Mouse (Mus musculus) stomach, embryonic 14.5 days (tissue): ENCODE measurements around the gene Dis3. TPM values are rescaled to one million over a fixed set of nuclear protein-coding genes. Genes with fewer than 3 reads are reported as not detected.
A peak's percentile ranks its signal among the peaks of the same experiment; 100 is the strongest.

Source experiments
- ATAC-seq: fragments of 200-750 bp; cut with Nextera tagmentation; 2 replicates; pipeline ENCODE4 v1.8.0; 2017; ENCODE audit warnings: low read depth, moderate TSS enrichment; ENCODE audit not compliant: insufficient number of reproducible peaks, insufficient read depth, low FRiP score
- H3K27ac ChIP-seq: fragments of 300-500 bp; sonication (generic); 2 replicates; pipeline ENCODE4 v1.5.1; 2014; ENCODE audit warnings: mild to moderate bottlenecking, low read length, moderate library complexity, mixed read lengths
- H3K27me3 ChIP-seq: fragments of 300-500 bp; sonication (generic); 2 replicates; pipeline ENCODE4 v1.6.1; 2014; ENCODE audit warnings: low read length, control low read depth, mixed read lengths; ENCODE audit not compliant: control insufficient read depth, insufficient read depth
- H3K36me3 ChIP-seq: fragments of 300-500 bp; sonication (generic); 2 replicates; pipeline ENCODE4 v1.6.1; 2014; ENCODE audit warnings: mild to moderate bottlenecking, control low read depth, low read length, moderate library complexity, mixed read lengths; ENCODE audit not compliant: control insufficient read depth, insufficient read depth
- H3K4me1 ChIP-seq: fragments of 300-500 bp; sonication (generic); 2 replicates; pipeline ENCODE4 v1.6.1; 2014; ENCODE audit warnings: low read length, control low read depth, mixed read lengths; ENCODE audit not compliant: control insufficient read depth, insufficient read depth
- H3K4me2 ChIP-seq: fragments of 300-500 bp; sonication (generic); replicated peaks from 2 replicates; pipeline ENCODE4 v1.6.1; 2014; ENCODE audit warnings: low read depth, low read length, control low read depth
- H3K4me3 ChIP-seq: fragments of 300-500 bp; sonication (generic); 2 replicates; pipeline ENCODE4 v1.5.1; 2014; ENCODE audit warnings: low read depth, low read length, control low read depth
- H3K9ac ChIP-seq: fragments of 300-500 bp; sonication (generic); replicated peaks from 2 replicates; pipeline ENCODE4 v1.6.1; 2014; ENCODE audit warnings: low read depth, mild to moderate bottlenecking, control low read depth, low read length, moderate library complexity, mixed read lengths
- H3K9me3 ChIP-seq: fragments of 300-500 bp; sonication (generic); 2 replicates; pipeline ENCODE4 v1.6.1; 2016; ENCODE audit warnings: low read depth, low read length, control low read depth; ENCODE audit not compliant: control insufficient read depth
- WGBS: fragments of 180-500 bp; shearing (Covaris S2); extraction: QIAGEN DNeasy Blood & Tissue Kit; methylation state at CpG from one replicate; pipeline ENCODE4 v1.1.7; 2014; 5-methylcytosine and 5-hydroxymethylcytosine counted together
- polyA plus RNA-seq: library from polyadenylated mRNA; unstranded; fragments of >200 nt; fragmentation: Nextera tagmentation; extraction: Ambion mirVana; gene quantifications from 2 replicates; pipeline ENCODE4 v1.2.1, GENCODE M21; 2014

Gene Dis3
- 40.3 and 41.5 TPM in 2 replicates for polyA plus RNA-seq

- H3K4me3 ChIP-seq = peak within 1 kb of the TSS; percentile 99
- H3K4me2 ChIP-seq = peak within 1 kb of the TSS; percentile 74
- H3K4me1 ChIP-seq = 0 out of 2 replicates have a peak, but pooled peaks cover 8% of the 10 kb centered on the region
- peak; percentile 100 for ATAC-seq
- H3K9me3 ChIP-seq = no peaks in the 10 kb centered on the region
- WGBS = under 1% methylated on average over 73 of the region's 73 CpGs
- peak within 1 kb of the TSS; percentile 92 for H3K9ac ChIP-seq
- no peaks in the 10 kb centered on the region for H3K27me3 ChIP-seq
- H3K27ac ChIP-seq = peak within 1 kb of the TSS; percentile 80
- peaks cover 38% of the 10 kb centered on the region for H3K36me3 ChIP-seq
These were observed at the start of gene Dis3, which contains the start of gene Pibf1 for GRCm38 (mm10) chr14:99099267-99099966. Gene Dis3, minus strand, starts transcription at chr14:99099770. Gene Pibf1, plus strand, starts transcription at chr14:99099424.

DNA sequence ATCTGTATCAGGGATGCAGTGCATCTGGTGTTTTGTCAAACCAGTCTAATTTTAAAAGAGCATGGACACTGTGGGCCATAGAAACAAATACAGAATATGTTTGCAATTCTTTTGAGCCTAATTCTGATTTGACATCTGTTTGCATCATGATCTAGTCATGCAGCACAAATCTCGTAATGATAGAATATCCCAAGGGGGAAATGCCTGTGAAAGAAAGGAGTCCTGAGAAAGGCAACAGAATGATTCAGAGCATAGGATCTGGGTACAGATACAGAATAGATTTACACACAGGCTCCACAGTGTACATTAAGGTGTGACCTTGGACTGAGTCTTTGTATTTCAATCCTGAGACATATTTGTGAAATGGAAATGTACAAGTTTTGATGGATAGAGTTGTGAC, 47.3 kb upstream of the Dis3 start:
- H3K9me3 ChIP-seq = no peaks in the 10 kb centered on the region
- WGBS = 68% methylated on average over 1 of the region's 1 CpGs
- H3K27ac ChIP-seq = no peak overlapping the region
- no peak for ATAC-seq
- H3K4me3 ChIP-seq = no peak overlapping the region
- no peaks in the 10 kb centered on the region for H3K36me3 ChIP-seq
- no peak overlapping the region for H3K9ac ChIP-seq
- H3K27me3 ChIP-seq = no peaks in the 10 kb centered on the region
- no peak overlapping the region for H3K4me2 ChIP-seq
- no peaks in the 10 kb centered on the region for H3K4me1 ChIP-seq

- ATAC-seq = peak; percentile 76; the same call in 1 of the 2 replicates
- H3K4me1 ChIP-seq = no peaks in the 10 kb centered on the region
- WGBS = 21% methylated on average over 15 of the region's 15 CpGs
- H3K9me3 ChIP-seq = no peaks in the 10 kb centered on the region
- no peak overlapping the region for H3K4me3 ChIP-seq
- peaks cover 2% of the 10 kb centered on the region for H3K36me3 ChIP-seq
- H3K4me2 ChIP-seq = no peak overlapping the region
- no peak overlapping the region for H3K9ac ChIP-seq
- no peaks in the 10 kb centered on the region for H3K27me3 ChIP-seq
- no peak overlapping the region for H3K27ac ChIP-seq
These were observed 42.4 kb upstream of the Dis3 start for GRCm38 (mm10) chr14:99141786-99142633.

GRCm38 (mm10) chr14:99140036-99140435, 40.5 kb upstream of the Dis3 start:
- ATAC-seq = no peak

DNA sequence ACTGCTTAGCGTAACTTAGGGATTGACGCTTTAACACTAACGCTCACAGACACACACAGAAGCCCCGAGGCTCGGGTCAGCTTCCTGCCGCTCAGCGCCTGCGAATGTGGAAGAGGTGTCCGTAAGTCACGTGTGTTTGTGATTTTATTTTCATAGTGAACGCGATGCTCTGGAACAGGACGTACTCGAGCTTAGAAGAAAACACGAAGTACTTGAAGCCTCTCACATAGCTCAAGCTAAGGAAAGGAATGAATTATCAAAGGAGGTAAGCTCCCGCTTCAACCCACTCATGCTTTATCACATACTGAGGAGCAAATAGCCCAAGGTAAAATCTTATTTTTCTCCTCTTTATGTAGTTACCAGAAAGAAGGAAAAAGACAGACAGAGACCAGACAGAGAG, 36.7 kb upstream of the Dis3 start:
- H3K9me3 ChIP-seq = no peaks in the 10 kb centered on the region
- peaks cover 16% of the 10 kb centered on the region for H3K36me3 ChIP-seq
- H3K27me3 ChIP-seq = no peaks in the 10 kb centered on the region
- H3K4me1 ChIP-seq = no peaks in the 10 kb centered on the region
- H3K4me2 ChIP-seq = no peak overlapping the region
- WGBS = 96% methylated on average over 16 of the region's 16 CpGs
- no peak overlapping the region for H3K27ac ChIP-seq
- no peak overlapping the region for H3K9ac ChIP-seq
- ATAC-seq = no peak
- no peak overlapping the region for H3K4me3 ChIP-seq

More at GRCm38 (mm10) chr14:99140036-99140435, 40.5 kb upstream of the Dis3 start:
- Histone ChIP-seq H3K27me3 (no peaks in the 10 kb centered on the region), H3K4me1 (no peaks in the 10 kb centered on the region), H3K9ac (no peak overlapping the region), H3K36me3 (peaks cover 11% of the 10 kb centered on the region), H3K9me3 (no peaks in the 10 kb centered on the region), H3K27ac (no peak overlapping the region), H3K4me2 (no peak overlapping the region), H3K4me3 (no peak overlapping the region)
- 94% methylated on average over 2 of the region's 2 CpGs for WGBS

DNA sequence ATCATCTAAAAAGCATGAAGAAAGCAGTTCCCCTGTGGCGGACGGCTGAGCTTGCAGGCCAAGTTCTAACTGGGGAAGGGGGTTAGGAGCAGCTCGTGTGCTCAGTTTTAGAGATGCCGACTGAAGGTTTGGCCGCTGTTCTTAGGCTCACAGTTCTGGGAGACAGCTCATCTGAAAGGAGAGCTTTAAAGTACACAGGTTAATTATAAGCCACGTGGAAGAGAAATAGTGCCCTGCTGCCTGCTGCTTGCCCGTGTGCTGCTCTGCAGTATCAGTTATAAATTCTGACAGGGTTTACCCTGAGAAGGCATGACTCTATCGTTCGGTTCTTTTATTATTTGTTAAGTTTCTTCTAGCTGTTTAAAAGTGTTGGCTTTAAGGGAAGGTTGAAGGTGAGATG, 36.2 kb upstream of the Dis3 start:
- Histone ChIP-seq H3K9me3 (no peaks in the 10 kb centered on the region), H3K9ac (no peak overlapping the region), H3K4me3 (no peak overlapping the region), H3K36me3 (peaks cover 16% of the 10 kb centered on the region), H3K27ac (no peak overlapping the region), H3K4me2 (no peak overlapping the region), H3K4me1 (no peaks in the 10 kb centered on the region), H3K27me3 (no peaks in the 10 kb centered on the region)
- no peak for ATAC-seq
- 84% methylated on average over 9 of the region's 9 CpGs for WGBS

- no peaks in the 10 kb centered on the region for H3K27me3 ChIP-seq
- no peaks in the 10 kb centered on the region for H3K4me1 ChIP-seq
- no peak overlapping the region for H3K4me3 ChIP-seq
- H3K4me2 ChIP-seq = no peak overlapping the region
- no peaks in the 10 kb centered on the region for H3K9me3 ChIP-seq
- no peak overlapping the region for H3K27ac ChIP-seq
- H3K9ac ChIP-seq = no peak overlapping the region
- WGBS = 96% methylated on average over 2 of the region's 2 CpGs
- peaks cover 16% of the 10 kb centered on the region for H3K36me3 ChIP-seq
- ATAC-seq = no peak
These were observed 34.5 kb upstream of the Dis3 start for GRCm38 (mm10) chr14:99134048-99134447.

GRCm38 (mm10) chr14:99129050-99129449, 29.5 kb upstream of the Dis3 start:
- Histone ChIP-seq H3K4me1 (no peaks in the 10 kb centered on the region), H3K9ac (no peak overlapping the region), H3K4me3 (no peak overlapping the region), H3K27ac (no peak overlapping the region), H3K9me3 (no peaks in the 10 kb centered on the region), H3K36me3 (peaks cover 5% of the 10 kb centered on the region; the same call in 1 of the 2 replicates), H3K27me3 (no peaks in the 10 kb centered on the region), H3K4me2 (no peak overlapping the region)
- WGBS = 83% methylated on average over 2 of the region's 2 CpGs
- ATAC-seq = no peak
